Mouse (Mus musculus): ENCODE results near the gene Prr5.
"Not testable (repeated sequence)": the region's sequence is repeated elsewhere in the genome, so short reads cannot be mapped to it uniquely, and the experiment has no call there.

Prr5 gene

GRCm38 (mm10) chr15:84717570-84718270 is 48.3 kb downstream of the Prr5 start:
- not testable (repeated sequence) for DNase-seq

- DNase-seq = no peak
Measured at GRCm38 (mm10) chr15:84718785-84719184, 49.4 kb downstream of the Prr5 start.

GRCm38 (mm10) chr15:84719791-84720190 is 50.4 kb downstream of the Prr5 start, which contains the start of gene Arhgap8:
Gene Arhgap8 (plus strand): TSS chr15:84720052.
- peak; percentile 46 to 63 for DNase-seq

GRCm38 (mm10) chr15:84720291-84721204 is 51.1 kb downstream of the Prr5 start:
- DNase-seq = no peak

GRCm38 (mm10) chr15:84723656-84724055 is 54.2 kb downstream of the Prr5 start:
- not testable (repeated sequence) for DNase-seq

GRCm38 (mm10) chr15:84724199-84724598 is 54.8 kb downstream of the Prr5 start:
- no peak for DNase-seq

- no peak for DNase-seq
Measured at GRCm38 (mm10) chr15:84729685-84730084, 60.3 kb downstream of the Prr5 start.

GRCm38 (mm10) chr15:84730893-84731292 is 61.5 kb downstream of the Prr5 start:
- no peak for DNase-seq

GRCm38 (mm10) chr15:84731676-84732424 is 62.4 kb downstream of the Prr5 start:
- no peak for DNase-seq

- DNase-seq = no peak
Measured at GRCm38 (mm10) chr15:84732425-84732749, 63.0 kb downstream of the Prr5 start.

- DNase-seq = no peak
Measured at GRCm38 (mm10) chr15:84736346-84736993, 67.0 kb downstream of the Prr5 start.

GRCm38 (mm10) chr15:84736994-84737346 is 67.5 kb downstream of the Prr5 start:
- DNase-seq = no peak

GRCm38 (mm10) chr15:84738246-84738645 is 68.8 kb downstream of the Prr5 start:
- DNase-seq = no peak

GRCm38 (mm10) chr15:84741573-84741972 is 72.2 kb downstream of the Prr5 start:
- no peak for DNase-seq

GRCm38 (mm10) chr15:84743347-84743746 is 73.9 kb downstream of the Prr5 start:
- no peak for DNase-seq

GRCm38 (mm10) chr15:84744308-84744707 is 74.9 kb downstream of the Prr5 start:
- no peak for DNase-seq

GRCm38 (mm10) chr15:84745831-84746230 is 76.4 kb downstream of the Prr5 start:
- no peak for DNase-seq

Measured in spleen, adult 18-20 months (tissue).